Mouse (Mus musculus): ENCODE measurements at regions not wholly inside any gene's neighbourhood (a gene's known extent, or its start where the extent isn't known, plus 50 kb on each side); places are given as distances from the start of the nearest gene placed in this dataset.
"Not testable (repeated sequence)": the region's sequence is repeated elsewhere in the genome, so short reads cannot be mapped to it uniquely, and the experiment has no call there.

GRCm38 (mm10) chr6:13763636-13764035, 76.1 kb downstream of the Gpr85 start:
- DNase-seq (ENCODE audit: low spot score): not testable (repeated sequence)

DNA sequence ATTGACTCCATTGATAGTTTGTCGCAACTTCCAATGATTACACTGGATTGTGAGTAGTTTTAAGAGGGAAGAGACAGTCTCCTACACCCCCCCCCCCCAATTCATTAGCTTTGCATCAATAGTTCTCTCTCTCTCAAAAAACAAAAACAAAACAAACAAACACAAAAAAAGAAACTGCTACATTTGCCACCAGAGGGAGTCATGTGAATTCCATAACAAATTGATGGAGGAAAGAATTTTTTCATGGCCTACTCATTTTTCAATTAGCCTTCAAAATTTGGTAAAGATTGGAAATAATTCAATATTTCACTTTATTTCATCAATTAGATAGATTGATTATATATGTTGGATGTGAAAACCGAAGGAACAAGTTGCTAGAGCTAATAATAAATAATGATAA, 80.3 kb downstream of the Gpr85 start:
- no peak for DNase-seq (ENCODE audit: low spot score)

DNA sequence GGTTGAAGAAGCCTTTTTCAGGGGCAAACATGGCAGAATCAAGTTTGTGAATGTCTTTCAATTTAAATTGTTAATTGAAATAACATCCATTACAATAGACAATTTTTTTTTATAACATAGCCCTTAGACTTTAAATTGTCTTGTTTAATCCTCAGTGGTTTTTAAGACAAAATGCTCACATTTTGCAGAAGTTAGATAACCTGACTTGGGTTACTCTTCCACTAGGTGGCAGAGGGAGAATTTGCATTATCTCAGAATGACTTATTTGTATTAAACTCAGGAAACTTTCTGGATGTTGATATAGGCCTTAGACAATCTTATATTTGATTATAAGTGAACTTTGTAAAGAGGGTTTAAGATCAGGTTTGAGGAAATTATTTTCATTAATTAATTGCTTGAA, 80.8 kb downstream of the Gpr85 start:
- peak; percentile 9 for DNase-seq (ENCODE audit: low spot score)

DNA sequence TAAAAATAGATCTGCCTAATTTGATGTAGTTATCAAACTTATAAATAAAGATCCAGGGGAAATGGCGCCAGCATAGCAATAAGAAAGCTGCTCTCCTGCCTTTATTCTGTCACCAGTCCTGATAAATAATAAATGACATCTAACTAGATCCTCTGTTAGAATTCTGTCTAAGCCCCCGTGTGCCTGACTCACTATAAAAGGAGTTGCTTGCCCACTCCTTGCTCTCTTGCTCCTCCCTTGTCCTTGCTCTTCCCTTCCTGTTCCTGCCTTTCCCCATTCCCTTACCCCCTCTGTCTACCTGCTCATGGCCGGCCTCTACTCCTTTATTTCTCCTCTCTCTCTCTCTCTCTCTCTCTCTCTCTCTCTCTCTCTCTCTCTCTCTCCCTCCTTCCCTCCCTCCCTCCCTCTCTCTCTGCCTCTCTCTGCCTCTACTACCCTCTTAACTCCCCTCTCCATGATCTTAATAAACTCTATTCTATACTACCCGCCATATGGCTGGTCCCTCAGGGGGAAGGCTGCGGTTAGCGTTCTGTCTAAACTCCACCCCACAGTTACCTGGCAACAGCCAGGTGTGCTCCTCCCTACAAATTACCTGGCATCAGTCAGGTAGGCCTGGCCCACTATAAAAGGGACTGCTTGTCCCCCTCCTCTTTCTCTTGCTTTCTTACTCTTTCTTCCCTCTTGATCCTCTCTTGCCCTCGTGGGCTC, 71.3 kb upstream of the Bmt2 start:
- DNase-seq (ENCODE audit: low spot score): no peak

DNA sequence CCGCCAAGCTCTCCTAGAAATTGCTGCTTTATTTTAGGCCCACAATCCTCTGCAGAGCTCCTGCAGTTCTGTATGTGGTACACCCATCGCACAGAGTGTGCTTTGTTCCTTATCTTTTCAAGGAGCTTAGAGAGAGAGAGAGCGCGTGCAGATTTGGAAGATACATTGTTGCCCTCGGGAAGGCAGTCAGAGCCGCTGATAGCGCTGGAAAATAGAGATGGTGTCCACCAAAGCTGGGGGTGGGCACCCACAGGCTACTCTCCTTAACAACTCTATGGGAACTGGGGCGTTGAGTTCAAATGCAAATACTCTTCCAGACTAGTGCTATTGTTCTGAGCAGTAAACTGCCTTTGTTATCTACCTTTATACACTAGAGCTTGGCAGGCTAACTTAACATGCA, 70.2 kb upstream of the Bmt2 start:
- peak; percentile 11 for DNase-seq (ENCODE audit: low spot score)

GRCm38 (mm10) chr6:13746577-13747482, 69.1 kb upstream of the Bmt2 start:
- DNase-seq (ENCODE audit: low spot score): no peak
